Mouse (Mus musculus): ENCODE measurements around the gene Polr2a. TPM values are rescaled to one million over a fixed set of nuclear protein-coding genes. Genes with fewer than 3 reads are reported as not detected.

Polr2a gene
- polyA plus RNA-seq (2014; fragmentation: Nextera tagmentation; extraction: Ambion mirVana), result 39.3 and 43.6 TPM in 2 replicates

GRCm38 (mm10) chr11:69758478-69758970 is at the start of gene Polr2a:
TSS of gene Polr2a (minus strand) at chr11:69758637.
- Histone ChIP-seq H3K27ac (ENCODE audit: low read length) (peak within 1 kb of the TSS; percentile 98), H3K27me3 (ENCODE audit: control insufficient read depth, insufficient read depth, low read length) (no peaks in the 10 kb centered on the region), H3K9me3 (ENCODE audit: control insufficient read depth, low read depth, low read length) (no peaks in the 10 kb centered on the region), H3K9ac (replicated peaks; ENCODE audit: low read depth, low read length) (peak within 1 kb of the TSS; percentile 53), H3K4me2 (replicated peaks; ENCODE audit: low read depth, low read length) (peak within 1 kb of the TSS; percentile 88), H3K4me1 (ENCODE audit: control insufficient read depth, insufficient read depth, low read length) (peaks cover 27% of the 10 kb centered on the region), H3K4me3 (ENCODE audit: low read depth, low read length) (peak within 1 kb of the TSS; percentile 55), H3K36me3 (ENCODE audit: control insufficient read depth, insufficient read depth, low read length) (no peaks in the 10 kb centered on the region)
- ATAC-seq (ENCODE audit: insufficient number of reproducible peaks, insufficient read depth, low FRiP score, low read depth), result peak; percentile 93
- WGBS, result 1% methylated on average over 32 of the region's 36 CpGs

- no peak overlapping the region for H3K4me2 ChIP-seq (replicated peaks; ENCODE audit: low read depth, low read length)
- 0 out of 2 replicates have a peak, but pooled peaks cover 3% of the 10 kb centered on the region for H3K27me3 ChIP-seq (ENCODE audit: control insufficient read depth, insufficient read depth, low read length)
- H3K4me3 ChIP-seq (ENCODE audit: low read depth, low read length), result no peak overlapping the region
- H3K4me1 ChIP-seq (ENCODE audit: control insufficient read depth, insufficient read depth, low read length), result peaks cover 18% of the 10 kb centered on the region
- ATAC-seq (ENCODE audit: insufficient number of reproducible peaks, insufficient read depth, low FRiP score, low read depth), result no peak
- H3K9me3 ChIP-seq (ENCODE audit: control insufficient read depth, low read depth, low read length), result no peaks in the 10 kb centered on the region; the same call in 1 of the 2 replicates
- H3K36me3 ChIP-seq (ENCODE audit: control insufficient read depth, insufficient read depth, low read length), result no peaks in the 10 kb centered on the region
- no peak overlapping the region for H3K27ac ChIP-seq (ENCODE audit: low read length)
- H3K9ac ChIP-seq (replicated peaks; ENCODE audit: low read depth, low read length), result no peak overlapping the region
- WGBS, result 73% methylated on average over 2 of the region's 2 CpGs
Measured at GRCm38 (mm10) chr11:69807641-69808040, 49.2 kb upstream of the Polr2a start.

- Histone ChIP-seq H3K27me3 (ENCODE audit: control insufficient read depth, insufficient read depth, low read length) (peaks cover 3% of the 10 kb centered on the region; the same call in 1 of the 2 replicates), H3K27ac (ENCODE audit: low read length) (no peak overlapping the region), H3K9me3 (ENCODE audit: control insufficient read depth, low read depth, low read length) (no peaks in the 10 kb centered on the region; the same call in 1 of the 2 replicates), H3K4me1 (ENCODE audit: control insufficient read depth, insufficient read depth, low read length) (peaks cover 29% of the 10 kb centered on the region), H3K4me3 (ENCODE audit: low read depth, low read length) (no peak overlapping the region), H3K9ac (replicated peaks; ENCODE audit: low read depth, low read length) (no peak overlapping the region), H3K36me3 (ENCODE audit: control insufficient read depth, insufficient read depth, low read length) (no peaks in the 10 kb centered on the region), H3K4me2 (replicated peaks; ENCODE audit: low read depth, low read length) (no peak overlapping the region)
- ATAC-seq (ENCODE audit: insufficient number of reproducible peaks, insufficient read depth, low FRiP score, low read depth), result no peak
- 72% methylated on average over 4 of the region's 4 CpGs for WGBS
Measured at GRCm38 (mm10) chr11:69806378-69806777, 47.9 kb upstream of the Polr2a start.

GRCm38 (mm10) chr11:69804972-69805909 is 46.8 kb upstream of the Polr2a start, which contains the start of gene Tmem102:
TSS of gene Tmem102 (minus strand) at chr11:69805624.
- H3K9me3 ChIP-seq (ENCODE audit: control insufficient read depth, low read depth, low read length), result no peaks in the 10 kb centered on the region
- H3K27ac ChIP-seq (ENCODE audit: low read length), result no peak within 1 kb of the TSS; the same call in 1 of the 2 replicates
- peak; percentile 48; the same call in 1 of the 2 replicates for ATAC-seq (ENCODE audit: insufficient number of reproducible peaks, insufficient read depth, low FRiP score, low read depth)
- H3K4me2 ChIP-seq (replicated peaks; ENCODE audit: low read depth, low read length), result peak within 1 kb of the TSS; percentile 99
- H3K9ac ChIP-seq (replicated peaks; ENCODE audit: low read depth, low read length), result no peak within 1 kb of the TSS; the same call in 1 of the 2 replicates
- peaks cover 3% of the 10 kb centered on the region; the same call in 1 of the 2 replicates for H3K27me3 ChIP-seq (ENCODE audit: control insufficient read depth, insufficient read depth, low read length)
- no peaks in the 10 kb centered on the region for H3K36me3 ChIP-seq (ENCODE audit: control insufficient read depth, insufficient read depth, low read length)
- WGBS, result 12% methylated on average over 29 of the region's 29 CpGs
- H3K4me3 ChIP-seq (ENCODE audit: low read depth, low read length), result peak within 1 kb of the TSS; percentile 57
- H3K4me1 ChIP-seq (ENCODE audit: control insufficient read depth, insufficient read depth, low read length), result peaks cover 34% of the 10 kb centered on the region

- WGBS, result 11% methylated on average over 12 of the region's 12 CpGs
- Histone ChIP-seq H3K4me2 (replicated peaks; ENCODE audit: low read depth, low read length) (peak overlapping the region; percentile 99), H3K27me3 (ENCODE audit: control insufficient read depth, insufficient read depth, low read length) (peaks cover 3% of the 10 kb centered on the region; the same call in 1 of the 2 replicates), H3K36me3 (ENCODE audit: control insufficient read depth, insufficient read depth, low read length) (no peaks in the 10 kb centered on the region), H3K9me3 (ENCODE audit: control insufficient read depth, low read depth, low read length) (no peaks in the 10 kb centered on the region), H3K4me3 (ENCODE audit: low read depth, low read length) (peak overlapping the region; percentile 57), H3K9ac (replicated peaks; ENCODE audit: low read depth, low read length) (no peak overlapping the region; the same call in 1 of the 2 replicates), H3K4me1 (ENCODE audit: control insufficient read depth, insufficient read depth, low read length) (peaks cover 39% of the 10 kb centered on the region), H3K27ac (ENCODE audit: low read length) (no peak overlapping the region)
- ATAC-seq (ENCODE audit: insufficient number of reproducible peaks, insufficient read depth, low FRiP score, low read depth), result no peak
Measured at GRCm38 (mm10) chr11:69804652-69804940, 46.2 kb upstream of the Polr2a start.

GRCm38 (mm10) chr11:69803786-69804651 is 45.6 kb upstream of the Polr2a start:
- peak overlapping the region; percentile 57 for H3K4me3 ChIP-seq (ENCODE audit: low read depth, low read length)
- H3K4me2 ChIP-seq (replicated peaks; ENCODE audit: low read depth, low read length), result peak overlapping the region; percentile 99
- no peaks in the 10 kb centered on the region for H3K36me3 ChIP-seq (ENCODE audit: control insufficient read depth, insufficient read depth, low read length)
- H3K27me3 ChIP-seq (ENCODE audit: control insufficient read depth, insufficient read depth, low read length), result peaks cover 3% of the 10 kb centered on the region; the same call in 1 of the 2 replicates
- peak overlapping the region; percentile 38; the same call in 1 of the 2 replicates for H3K9ac ChIP-seq (replicated peaks; ENCODE audit: low read depth, low read length)
- no peaks in the 10 kb centered on the region for H3K9me3 ChIP-seq (ENCODE audit: control insufficient read depth, low read depth, low read length)
- ATAC-seq (ENCODE audit: insufficient number of reproducible peaks, insufficient read depth, low FRiP score, low read depth), result peak; percentile 50
- peaks cover 45% of the 10 kb centered on the region for H3K4me1 ChIP-seq (ENCODE audit: control insufficient read depth, insufficient read depth, low read length)
- WGBS, result 2% methylated on average over 60 of the region's 60 CpGs
- peak overlapping the region; percentile 44; the same call in 1 of the 2 replicates for H3K27ac ChIP-seq (ENCODE audit: low read length)

GRCm38 (mm10) chr11:69803328-69803727 is 44.9 kb upstream of the Polr2a start:
- Histone ChIP-seq H3K27me3 (ENCODE audit: control insufficient read depth, insufficient read depth, low read length) (peaks cover 3% of the 10 kb centered on the region; the same call in 1 of the 2 replicates), H3K4me2 (replicated peaks; ENCODE audit: low read depth, low read length) (peak overlapping the region; percentile 99)
- ATAC-seq (ENCODE audit: insufficient number of reproducible peaks, insufficient read depth, low FRiP score, low read depth), result 0 out of 2 replicates have a peak, but pooled peaks have one; percentile 8

More at GRCm38 (mm10) chr11:69803328-69803727, 44.9 kb upstream of the Polr2a start:
- peak overlapping the region; percentile 44; the same call in 1 of the 2 replicates for H3K27ac ChIP-seq (ENCODE audit: low read length)
- peak overlapping the region; percentile 48; the same call in 1 of the 2 replicates for H3K9ac ChIP-seq (replicated peaks; ENCODE audit: low read depth, low read length)
- H3K36me3 ChIP-seq (ENCODE audit: control insufficient read depth, insufficient read depth, low read length), result no peaks in the 10 kb centered on the region
- 5% methylated on average over 12 of the region's 12 CpGs for WGBS
- no peaks in the 10 kb centered on the region for H3K9me3 ChIP-seq (ENCODE audit: control insufficient read depth, low read depth, low read length)
- H3K4me3 ChIP-seq (ENCODE audit: low read depth, low read length), result peak overlapping the region; percentile 57
- H3K4me1 ChIP-seq (ENCODE audit: control insufficient read depth, insufficient read depth, low read length), result peaks cover 47% of the 10 kb centered on the region

All from stomach, embryonic 14.5 days (tissue).